Mouse (Mus musculus): ENCODE data around the gene Vbp1. TPM values are rescaled to one million over a fixed set of nuclear protein-coding genes. Genes with fewer than 3 reads are reported as not detected.

Vbp1 gene
- total RNA-seq (2021): 10 to 100 TPM; 49.1 to 50.5 TPM
- long read RNA-seq, experiment 1, transcript Vbp1-201 (6 exons, 1,595 nt): major isoform, 122 of 124 reads
- long read RNA-seq, experiment 1, partial matches to known transcripts: 0 of 124 reads
- long read RNA-seq, experiment 1, other reads (novel, unspliced or antisense): 2 of 124 reads
- long read RNA-seq, experiment 2, transcript Vbp1-201 (6 exons, 1,595 nt): major isoform, 119 of 123 reads
- long read RNA-seq, experiment 2, partial matches to known transcripts: 0 of 123 reads
- long read RNA-seq, experiment 2, other reads (novel, unspliced or antisense): 4 of 123 reads

DNA sequence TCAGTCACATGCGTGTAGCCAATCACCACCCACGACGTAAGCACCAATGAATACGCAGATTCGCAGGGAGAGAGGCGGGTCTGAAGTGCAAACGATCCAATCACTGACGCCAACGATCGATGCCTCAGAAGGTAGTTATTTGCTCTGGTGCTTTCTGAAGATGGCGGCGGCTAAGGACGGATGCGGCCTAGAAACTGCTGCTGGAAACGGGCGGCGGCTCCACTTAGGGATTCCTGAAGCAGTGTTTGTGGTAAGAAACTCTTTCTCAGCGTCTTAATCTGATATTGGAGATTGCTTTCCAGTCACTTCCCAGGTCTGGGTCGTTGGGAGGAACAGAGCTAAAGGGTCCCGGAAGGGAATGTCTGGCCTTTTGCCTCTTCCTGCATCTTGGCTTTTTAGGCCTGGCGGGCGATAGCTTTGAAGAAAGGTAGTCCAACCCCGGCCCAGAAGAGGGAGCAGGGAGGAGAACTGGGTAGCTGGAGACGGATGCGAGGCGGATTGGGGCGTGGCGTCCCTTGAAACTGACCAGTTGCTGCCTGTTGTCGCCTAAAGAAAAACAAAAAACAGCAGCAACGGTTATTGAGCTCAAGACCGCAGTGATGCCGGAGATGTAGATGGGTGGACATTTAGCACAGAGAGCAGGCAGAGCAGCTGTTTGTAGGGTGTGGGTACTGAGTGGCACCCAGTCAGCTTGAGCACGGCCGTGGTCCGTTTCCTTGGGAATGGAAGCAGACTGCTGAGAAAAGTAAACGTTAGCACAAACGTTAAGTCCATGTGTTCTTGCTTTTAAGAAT, at the start of gene Vbp1:
Gene Vbp1 (plus strand): TSS at position 121 of the 794 bp plus-strand sequence.
- DNase-seq (ENCODE audit: low spot score in 2 of 2): peak; percentile 43 to 77

DNA sequence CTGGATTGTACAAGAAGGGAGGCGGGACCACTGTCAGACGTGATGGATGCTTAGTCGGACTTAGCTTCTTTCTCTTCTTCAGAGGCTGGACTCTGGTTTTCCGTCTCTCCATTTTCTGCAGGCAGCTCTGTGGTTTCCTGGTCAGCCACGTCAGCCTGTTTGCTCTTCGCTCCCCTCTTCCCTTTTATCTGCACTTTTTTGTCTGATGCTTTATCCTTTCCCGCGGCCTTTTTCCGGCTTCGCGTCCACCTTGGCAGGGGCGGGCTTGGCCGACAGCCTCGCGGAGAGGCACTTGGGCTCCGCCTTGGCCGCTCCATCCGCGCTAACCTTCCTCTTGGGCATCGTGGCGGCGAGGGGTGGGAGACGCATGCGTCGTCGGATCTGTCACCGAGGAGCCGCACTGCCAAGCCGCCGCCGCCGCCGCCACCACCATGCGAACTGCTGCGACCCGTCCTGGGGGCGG, 38.9 kb upstream of the Vbp1 start:
- peak; percentile 37 to 43 for DNase-seq (ENCODE audit: low spot score in 2 of 2)

- DNase-seq (ENCODE audit: low spot score in 2 of 2): no peak
Observed at GRCm38 (mm10) chrX:75489886-75490285, 24.2 kb upstream of the Vbp1 start.

DNA sequence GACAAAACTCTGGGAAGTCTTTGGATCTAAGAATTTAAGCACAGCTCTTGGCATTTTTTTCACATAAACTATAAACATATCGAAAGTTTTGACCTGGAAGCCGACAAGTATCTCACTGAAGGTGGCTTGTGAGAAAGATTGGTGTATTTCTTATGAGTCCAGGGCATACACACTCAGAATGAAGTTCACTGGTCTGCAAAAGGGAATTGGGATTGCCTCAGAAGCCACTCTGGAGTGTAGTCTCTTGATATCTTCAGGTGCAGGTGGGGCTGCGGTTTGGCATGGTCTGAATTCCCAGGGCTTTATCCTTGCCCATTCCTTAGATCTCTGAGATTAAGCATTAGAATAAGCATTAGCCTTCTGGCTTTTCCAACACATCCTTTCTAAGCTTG, 316 bp upstream of the Vbp1 start:
- DNase-seq (ENCODE audit: low spot score in 2 of 2): no peak

DNA sequence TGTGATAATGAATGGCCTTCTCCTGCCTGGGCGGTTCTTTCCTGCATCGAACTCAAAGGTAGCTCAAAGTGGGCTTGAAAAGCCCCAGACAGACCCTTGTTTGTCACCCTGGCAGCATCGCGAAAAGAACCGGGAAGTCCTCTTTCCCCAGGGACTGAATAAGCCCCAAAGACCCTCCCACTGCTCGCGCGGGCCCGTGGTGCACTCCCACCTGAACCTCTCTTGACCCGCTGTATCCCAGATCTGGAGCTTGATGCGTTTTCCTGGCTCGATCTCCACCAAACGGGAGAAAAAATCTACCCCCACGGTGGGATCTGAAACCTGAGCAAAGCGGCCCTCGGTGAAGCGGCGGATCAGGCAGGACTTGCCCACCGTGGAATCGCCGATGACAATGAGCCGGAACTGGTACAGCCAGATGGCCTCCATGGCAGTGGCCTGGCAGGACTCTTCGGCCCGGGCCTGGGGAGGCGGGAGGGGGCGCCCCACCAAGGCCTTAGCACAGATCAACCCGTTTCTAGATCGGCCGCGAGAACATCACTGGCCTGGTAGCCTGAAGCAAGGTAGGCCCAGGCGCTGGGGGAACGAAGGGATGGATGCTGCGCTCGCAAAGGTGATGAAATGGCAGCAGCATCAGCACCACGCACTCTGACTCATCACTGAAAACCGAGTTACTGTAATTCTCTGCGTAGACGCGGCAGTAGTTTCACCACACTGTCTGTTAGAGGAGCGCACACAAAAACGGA, 63.7 kb downstream of the Vbp1 start, which contains the start of gene Rab39b:
Gene Rab39b (minus strand): TSS at position 650 of the 743 bp plus-strand sequence.
- DNase-seq (ENCODE audit: low spot score in 2 of 2): peak in 1 of 2 experiments; percentile 6

DNA sequence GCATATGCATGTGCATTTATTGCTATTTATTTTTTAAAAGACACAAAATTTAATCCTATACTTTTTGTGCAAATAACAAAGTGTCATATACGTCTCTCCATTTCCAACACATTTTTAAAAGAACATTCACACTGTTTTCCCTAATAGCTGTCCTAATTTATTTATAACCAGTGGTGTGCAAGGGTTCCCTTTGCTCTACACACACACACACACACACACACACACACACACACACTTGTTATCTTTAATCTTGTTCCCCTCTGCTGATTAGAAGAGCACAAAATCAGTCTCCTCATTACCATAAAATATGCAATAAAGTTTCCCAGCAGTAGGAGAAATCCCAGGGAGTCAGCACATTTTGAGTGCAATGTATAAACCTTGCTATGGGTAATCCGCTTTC, 64.4 kb downstream of the Vbp1 start:
- DNase-seq (ENCODE audit: low spot score in 2 of 2): no peak

Other genes with a start within 250 kb of the Vbp1 start
- 100 to 1,000 TPM; 103 to 117 TPM for gene Fundc2, start 131.9 kb upstream of the Vbp1 start, total RNA-seq (2021)
- 1 to 10 TPM; 1.1 to 1.2 TPM for gene F8, start 131.7 kb upstream of the Vbp1 start, total RNA-seq (2021)
- 1 to 10 TPM; 7.5 to 7.7 TPM for gene Cmc4, start 97.7 kb upstream of the Vbp1 start, total RNA-seq (2021)
- gene Mtcp1, start 97.7 kb upstream of the Vbp1 start, total RNA-seq (2021): 1 to 10 TPM; 6.5 to 6.7 TPM
- 10 to 100 TPM; 18.0 to 19.8 TPM for gene Brcc3, start 97.7 kb upstream of the Vbp1 start, total RNA-seq (2021)
- gene Rab39b, start 63.9 kb downstream of the Vbp1 start, total RNA-seq (2021): under 1 TPM; 0.32 to 0.34 TPM